Mouse (Mus musculus) megakaryocyte progenitor cell, adult 5-6 weeks (primary cell): Measurements from ENCODE around the gene Dock1. TPM values are rescaled to one million over a fixed set of nuclear protein-coding genes. Genes with fewer than 3 reads are reported as not detected.
A peak's percentile ranks its signal among the peaks of the same experiment; 100 is the strongest.

ENCODE experiments used
- ATAC-seq: replicated peaks from 2 replicates; pipeline ENCODE4 v1.8.0; 2016; ENCODE audit warnings: mild to moderate bottlenecking, moderate TSS enrichment, inconsistent platforms; ENCODE audit not compliant: poor library complexity
- total RNA-seq, 2 experiments: library from RNA; stranded (forward) in 1 of 2; stranded (reverse) in 1 of 2; fragments of 157-497, 149-512 nt in 1 of 2; fragments of 200-1000 nt in 1 of 2; gene quantifications; 2 replicates each; pipeline versions ENCODE4 v1.2.3 to v1.2.4; 2015 to 2017

Gene Dock1
- total RNA-seq (2015) (12.1 and 16.7 TPM in 2 replicates), total RNA-seq (2017) (11.1 and 13.5 TPM in 2 replicates)

DNA sequence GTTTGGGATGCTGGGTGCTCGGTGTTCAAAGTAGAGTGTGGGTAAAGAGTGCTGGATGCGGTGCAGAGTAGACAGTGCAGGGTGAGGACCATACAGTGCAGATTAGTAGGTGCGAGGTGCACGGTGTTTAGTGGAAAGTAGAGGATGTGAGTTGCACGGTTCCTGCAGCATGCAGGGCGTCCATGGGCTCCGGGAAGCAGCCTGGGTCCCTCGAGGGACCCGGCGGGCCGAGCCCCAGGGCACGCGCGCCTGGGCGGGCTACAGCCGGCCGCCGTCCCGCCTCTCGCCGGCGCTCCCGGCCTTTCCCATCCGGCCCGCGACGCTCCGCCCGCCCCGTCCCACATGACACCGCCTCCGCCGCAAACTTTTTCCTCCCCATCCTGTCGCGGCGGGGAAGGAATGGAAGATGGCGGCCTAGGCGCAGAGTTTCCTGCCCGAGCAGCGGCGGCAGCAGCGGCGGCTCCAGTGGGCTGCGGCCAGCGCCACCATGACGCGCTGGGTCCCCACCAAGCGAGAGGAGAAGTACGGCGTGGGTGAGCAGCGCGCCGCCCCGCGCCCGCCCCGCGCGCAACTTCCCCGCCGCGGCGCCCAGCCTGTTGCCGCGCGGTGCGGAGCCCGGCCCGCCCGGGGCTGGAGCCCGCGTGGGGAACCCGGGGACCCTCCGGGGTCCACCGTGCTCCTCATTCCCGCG is at the start of gene Dock1:
Dock1 (plus strand) TSS at position 343 of the 691 bp plus-strand sequence.
- ATAC-seq: peak; percentile 64

DNA sequence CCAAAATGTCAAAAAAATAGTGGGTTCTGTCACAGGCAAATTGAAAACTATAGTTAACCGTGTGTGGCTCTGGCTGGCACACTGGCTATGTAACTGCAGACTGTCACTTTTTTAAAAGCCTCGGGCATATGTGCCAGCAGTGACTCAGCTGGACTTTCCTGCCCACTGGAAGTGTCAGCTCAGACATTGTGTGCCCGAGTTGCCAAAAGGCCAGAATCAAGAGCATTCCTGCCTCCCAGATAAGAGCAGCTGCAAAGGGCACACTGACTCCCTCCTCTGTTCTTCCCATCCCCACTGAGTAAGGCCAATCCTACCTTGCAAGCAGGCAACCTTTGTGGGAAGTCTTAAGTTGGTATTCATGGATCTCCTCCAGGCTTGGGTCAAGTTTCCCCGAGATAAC is 42.5 kb upstream of the Dock1 start:
- no peak for ATAC-seq

DNA sequence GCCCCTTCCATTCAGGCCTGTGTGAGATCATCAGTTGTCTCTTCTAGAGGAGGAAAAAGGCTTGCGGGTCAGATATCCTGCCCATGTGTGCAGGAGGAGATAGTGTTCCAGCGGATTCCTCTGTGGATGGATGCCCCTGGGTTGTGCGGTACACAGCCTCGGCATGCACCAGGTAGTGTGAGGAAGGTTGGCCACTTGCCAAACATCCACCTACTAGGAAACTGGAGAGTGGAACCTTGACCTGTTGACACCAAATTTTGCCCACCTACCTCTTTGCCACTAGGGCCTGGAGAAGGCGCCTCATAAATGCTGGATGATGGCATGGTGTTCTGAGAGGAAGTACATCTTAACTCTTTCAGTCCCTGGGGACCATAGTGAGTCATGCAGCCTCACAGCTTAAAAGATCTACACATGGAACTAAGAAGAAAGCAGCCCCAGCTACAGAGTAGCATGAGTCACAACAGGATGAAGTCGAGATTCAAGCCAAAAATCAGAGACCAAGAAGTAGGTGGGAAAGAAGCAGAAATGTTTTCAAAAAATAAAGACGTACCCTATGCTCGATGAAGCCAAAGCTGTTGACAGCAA is 20.1 kb upstream of the Dock1 start:
- no peak for ATAC-seq

DNA sequence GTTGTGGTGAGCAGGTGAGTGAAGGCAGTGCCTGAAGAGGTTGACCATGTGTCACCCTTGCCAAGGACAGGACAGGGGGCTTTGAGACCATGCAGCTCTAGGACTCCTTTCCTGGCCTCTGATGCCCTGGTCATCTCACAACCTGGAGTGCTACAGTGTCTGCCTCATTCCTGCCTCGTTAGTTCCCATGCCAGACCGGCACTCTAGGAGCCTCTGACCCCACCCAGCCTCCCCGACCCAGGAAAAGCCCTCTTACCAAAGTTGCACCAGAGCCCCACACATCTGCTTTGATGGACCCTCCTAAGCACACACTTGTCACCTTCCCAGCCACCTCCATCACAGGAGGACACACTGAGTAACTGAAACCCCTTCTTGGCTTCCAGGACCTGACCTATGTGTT is 19.4 kb upstream of the Dock1 start:
- no peak for ATAC-seq

DNA sequence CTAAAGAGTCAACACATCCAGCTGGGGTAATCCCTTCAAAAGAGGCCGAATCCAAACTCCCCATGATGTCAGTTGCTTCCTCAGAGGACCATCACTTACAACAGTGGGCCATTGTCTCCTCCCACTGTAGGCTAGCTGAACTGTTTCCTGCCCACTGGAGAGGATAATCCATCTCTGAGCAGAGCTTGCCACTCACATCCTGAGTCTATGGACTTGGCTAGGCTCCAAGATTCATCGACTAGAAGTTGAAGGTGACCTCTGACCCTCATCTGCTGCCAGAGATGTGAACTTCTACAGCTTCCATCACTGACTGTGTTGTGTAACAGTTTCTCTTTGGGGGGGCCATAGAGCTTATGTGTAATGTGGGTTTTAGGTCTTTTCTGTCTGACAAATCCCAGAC is 7.2 kb upstream of the Dock1 start:
- ATAC-seq: no peak

DNA sequence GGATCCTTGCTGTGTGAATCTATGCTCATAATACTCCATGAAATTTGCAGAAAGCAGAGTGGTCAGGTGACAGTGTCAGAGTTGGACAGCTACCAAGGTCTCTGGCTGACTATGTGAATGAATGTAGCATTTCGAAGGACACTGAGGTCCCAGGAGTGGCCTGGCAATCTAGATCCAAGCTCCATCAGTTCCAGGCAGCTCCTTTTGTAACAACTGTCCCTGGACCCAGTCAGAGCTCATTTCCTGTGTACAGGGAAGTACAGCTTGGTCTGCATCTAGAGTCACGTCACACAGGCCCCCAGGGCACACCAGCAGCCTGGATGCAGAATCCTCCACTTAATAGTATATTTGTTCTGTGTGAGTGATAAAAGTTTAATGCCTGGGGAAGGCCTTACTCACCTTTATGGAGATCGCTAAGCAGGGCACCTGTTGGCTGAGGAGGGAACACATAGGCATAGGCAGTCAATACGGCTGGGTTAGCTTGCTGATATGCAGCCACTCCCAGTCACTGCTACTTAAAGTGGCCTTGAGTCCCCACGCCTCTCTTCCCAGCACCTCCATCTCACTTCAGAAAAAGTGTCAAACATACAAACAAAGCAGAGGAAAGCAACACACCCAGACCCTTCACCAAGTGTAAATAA is 4.7 kb upstream of the Dock1 start:
- no peak for ATAC-seq

DNA sequence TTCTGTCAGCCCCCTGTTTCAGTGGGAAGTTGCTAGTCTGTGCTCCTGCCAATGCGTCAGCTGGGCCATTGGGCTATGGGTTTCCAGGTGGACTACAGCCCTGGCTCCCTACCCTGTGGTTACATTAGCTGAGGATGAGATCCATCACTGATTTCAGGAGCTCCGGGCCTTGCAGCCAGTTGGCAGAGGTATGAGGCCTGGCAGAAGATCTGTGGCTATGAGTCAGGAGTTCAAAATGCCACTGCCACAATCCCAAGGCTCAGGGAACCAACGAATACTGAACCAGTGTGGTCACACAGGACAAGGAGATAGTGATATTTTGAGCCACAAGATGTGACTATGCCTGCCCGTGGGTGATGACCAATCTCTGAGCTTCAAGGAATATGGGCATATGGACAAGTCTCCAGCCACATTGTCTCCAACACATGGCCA is 3.2 kb upstream of the Dock1 start:
- ATAC-seq: no peak

DNA sequence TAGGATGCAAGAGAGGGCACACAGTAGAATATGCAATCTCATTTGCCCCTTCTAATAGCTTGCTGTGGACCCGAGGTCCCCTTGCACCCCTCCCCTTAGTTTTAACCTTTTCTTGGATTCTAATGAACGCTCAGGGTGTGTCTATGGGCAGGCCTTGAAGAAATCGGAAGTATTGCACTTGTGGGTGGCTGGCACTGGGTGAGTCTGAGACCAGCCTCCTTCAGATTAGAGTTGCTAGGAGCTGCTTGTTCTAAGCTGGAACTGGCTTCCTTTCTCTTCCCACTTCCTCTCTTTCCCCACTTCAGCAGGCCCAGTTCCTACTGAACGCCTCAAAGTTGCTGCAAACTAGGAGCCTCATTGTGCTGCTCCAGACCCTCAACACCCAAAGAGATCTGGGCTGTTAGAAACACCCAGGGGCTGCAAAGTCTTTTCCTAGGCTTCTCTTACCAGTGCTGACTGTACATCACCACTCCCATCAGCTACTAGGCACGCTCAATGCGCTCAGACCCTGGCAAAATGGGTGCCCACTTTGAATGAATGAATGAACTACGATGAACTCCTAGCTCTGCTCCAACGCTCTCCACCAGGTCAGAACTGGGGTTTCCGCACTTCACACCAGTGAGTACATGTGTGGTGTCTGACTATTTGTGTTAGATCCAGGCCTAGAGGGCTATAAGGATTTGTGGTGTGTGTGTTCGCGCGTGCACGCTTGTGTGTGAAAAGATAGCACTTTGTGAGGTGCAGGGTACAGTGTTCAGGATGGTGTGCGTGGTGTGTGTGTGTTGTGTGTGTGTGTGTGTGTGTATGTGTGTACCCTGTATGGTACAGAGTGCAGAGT is 761 bp upstream of the Dock1 start:
- peak; percentile 74 for ATAC-seq

DNA sequence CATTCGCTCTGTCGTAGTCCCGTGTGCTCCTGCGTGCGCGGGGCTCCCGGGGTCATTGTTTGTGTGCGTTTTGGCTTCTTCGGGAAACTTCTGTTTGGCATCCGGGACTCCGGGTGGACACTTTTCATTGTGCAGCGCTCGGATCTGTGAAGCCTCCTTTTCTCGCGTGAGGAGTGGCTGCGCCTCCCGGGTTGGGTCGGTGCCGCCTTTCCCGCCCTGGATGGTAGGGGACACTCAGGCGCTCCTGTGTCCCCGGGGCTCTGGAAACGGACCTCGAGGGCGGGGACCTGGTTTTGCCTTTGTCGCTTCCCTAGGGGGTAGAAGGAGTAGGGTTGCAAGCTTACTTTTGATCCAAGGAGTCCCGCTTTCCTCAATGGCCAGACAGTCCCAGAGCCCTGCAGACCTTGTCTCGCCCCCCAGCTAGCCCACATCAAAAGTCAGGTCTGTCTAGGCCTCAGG is 578 bp downstream of the Dock1 start:
- no peak for ATAC-seq

DNA sequence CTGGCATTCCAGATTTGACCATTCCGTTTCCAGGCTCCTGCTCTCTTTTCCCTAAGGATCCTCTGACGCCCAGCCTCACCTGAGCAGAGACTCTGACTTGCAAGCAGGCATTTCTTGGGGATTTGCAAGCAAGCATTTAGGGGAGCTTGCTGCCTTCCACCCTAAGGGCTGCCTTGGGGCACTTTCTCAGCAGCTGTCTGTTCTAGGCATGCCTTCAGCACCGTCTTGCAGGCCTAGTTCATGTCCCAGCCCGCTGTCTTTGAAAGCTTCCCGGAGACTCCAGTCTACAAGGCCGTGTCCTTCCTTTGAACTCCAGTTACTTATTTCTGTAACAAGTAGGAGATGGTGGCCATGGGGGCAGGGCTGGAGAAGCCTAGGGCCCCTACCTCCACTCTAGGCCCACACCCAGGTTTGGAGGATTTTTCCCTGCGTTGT is 1.0 kb downstream of the Dock1 start:
- ATAC-seq: no peak

DNA sequence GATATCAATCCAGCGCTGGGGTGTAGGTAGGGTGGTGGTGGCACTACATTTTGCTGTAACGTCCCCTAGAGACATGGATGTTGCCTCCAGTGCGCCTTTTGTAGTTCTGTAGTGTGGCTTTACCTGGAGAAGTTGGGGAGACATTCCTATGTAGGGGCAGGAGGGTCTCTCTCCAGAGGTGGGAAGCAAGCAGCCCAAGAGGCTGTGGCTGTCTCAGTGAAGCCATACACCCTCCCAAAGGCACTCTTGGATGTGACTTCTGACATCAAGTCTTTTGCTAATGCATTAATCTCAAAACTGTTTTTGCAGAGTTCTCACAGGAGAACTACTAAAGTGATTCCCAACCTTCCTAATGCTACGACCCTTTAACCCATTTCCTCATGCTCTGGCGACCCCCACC is 2.7 kb downstream of the Dock1 start:
- ATAC-seq: no peak

DNA sequence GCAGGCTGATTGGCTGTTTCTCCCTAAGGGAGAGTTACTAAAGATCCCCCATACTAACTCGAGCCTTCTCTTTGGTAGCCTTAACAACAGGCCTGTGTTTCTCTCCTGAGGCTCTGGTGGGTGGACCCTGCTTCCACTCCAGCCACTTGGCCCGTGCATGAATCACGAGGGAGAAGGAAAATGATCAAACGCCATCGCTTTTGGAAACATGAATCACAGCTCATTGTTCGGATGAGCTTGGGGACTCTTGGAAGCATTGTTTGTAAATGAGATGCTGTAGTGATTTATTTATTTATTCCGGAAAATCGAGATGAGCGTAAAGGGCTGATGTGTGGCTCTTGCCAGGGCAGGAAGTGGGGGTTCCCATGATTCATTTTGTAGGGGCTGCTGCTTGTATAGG is 3.5 kb downstream of the Dock1 start:
- ATAC-seq: no peak

DNA sequence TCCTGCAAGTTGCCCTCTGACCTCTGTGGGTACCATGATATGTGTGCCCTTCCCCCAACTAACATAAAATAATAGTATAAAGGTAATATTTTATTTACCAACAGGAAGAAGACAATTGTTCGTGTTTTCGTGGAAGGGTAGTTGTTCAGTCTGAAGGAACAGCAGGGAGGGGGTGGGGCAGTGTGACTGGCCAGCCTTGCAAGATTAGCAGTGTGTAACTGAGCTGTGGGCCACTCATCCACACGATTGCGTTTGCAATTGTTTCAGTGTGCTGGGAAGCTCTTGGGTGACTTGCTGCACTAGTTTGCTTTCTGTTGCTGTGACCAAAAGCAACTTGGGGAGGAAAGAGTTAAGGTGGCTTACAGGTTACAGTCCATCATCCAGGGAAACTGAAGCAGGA is 7.4 kb downstream of the Dock1 start:
- ATAC-seq: no peak

DNA sequence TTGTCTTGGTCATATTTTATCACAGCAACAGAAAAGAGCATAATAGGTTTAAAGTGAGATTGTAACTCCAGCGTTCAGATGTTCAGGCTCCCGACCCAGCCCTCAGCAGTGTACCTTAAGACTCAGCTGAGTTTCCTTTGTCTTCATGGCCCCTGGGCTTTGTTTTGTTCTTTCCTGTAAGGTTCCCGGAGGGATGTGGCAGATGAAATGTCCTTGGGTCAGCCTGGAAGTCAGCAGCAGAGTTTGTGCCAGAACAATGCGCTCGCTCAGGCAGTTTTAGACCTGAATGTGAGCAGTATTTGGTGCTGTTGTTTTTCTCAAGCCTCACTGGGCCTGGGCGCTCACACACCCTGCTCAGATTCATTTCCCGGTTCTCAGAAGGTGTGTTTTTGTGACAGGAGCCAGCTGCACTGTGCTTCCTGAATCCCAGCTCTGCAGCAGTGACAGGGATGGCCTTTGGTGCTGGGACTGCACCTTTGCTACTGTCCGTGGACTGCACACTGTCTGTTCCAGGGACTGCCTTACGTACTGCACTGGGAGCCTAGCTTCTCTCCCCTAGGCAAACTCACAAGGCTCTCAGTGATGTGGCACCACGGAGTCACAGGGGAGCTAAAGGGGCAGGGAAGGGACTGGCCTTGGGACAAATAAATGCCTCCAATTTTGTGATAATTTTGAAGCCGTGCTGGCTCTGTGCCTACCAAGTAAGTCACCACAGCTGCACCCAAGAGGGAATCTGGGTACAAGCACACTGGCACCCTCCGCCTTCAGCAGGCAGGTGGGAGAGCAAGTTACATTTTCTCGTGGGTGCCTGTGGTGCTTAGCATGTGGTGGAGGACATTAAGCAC is 9.1 kb downstream of the Dock1 start:
- no peak for ATAC-seq

DNA sequence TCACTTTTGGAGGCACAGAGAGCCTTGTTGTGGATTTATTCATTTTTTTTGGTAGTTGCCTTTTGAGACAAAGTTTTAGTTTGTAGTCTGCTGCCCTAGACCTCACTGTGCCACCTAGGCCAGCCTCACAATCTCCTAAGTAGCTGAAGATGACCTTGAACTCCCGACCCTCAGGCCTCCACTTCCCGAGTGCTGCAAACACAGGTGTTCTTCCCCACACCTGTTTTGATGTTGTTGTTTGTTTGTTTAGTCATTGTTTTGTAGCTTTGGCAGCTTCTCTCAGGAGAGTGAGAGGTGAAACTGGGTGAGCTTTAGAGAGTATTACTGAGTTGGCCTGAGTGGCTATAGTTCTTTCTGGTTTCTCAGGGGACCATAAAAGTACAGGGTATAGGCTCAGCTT is 9.7 kb downstream of the Dock1 start:
- ATAC-seq: no peak

DNA sequence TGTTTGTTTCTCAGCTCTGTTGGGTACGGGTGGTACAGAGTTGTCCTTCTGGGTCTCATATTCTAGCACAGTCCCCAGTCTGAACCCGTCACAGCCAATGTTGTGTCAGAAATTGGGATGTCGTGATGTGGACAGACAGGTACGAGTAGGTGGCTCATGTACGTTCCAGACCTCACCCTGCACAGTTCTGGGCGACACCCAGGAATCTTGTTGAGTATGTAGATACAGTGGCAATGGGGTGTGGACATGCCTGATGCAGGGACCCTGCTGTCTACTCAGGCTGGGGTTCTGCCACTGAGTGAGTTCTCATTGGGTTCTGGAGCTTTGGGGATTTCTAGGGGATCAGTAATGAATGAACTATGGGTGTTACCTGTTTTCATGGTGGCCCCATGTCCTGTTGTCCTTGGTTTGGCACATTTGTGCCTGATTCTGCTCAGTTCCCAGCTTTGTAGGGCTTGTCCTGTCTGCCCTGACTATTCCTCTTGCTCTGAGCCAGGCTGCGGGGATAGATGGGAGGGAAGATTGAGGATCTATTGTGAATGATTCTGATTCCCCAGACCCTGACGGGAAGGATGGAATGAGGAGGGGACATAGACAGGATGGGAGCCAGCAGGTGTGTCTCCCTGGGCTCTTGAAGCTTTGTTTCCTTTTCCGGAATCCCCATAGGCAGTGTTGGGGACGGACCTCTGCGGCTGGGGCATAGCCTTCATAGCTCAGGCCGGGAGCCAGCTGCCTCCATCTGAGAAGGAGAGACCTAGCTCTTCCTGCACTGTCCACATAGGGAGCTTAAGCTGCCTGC is 11.5 kb downstream of the Dock1 start:
- no peak for ATAC-seq

DNA sequence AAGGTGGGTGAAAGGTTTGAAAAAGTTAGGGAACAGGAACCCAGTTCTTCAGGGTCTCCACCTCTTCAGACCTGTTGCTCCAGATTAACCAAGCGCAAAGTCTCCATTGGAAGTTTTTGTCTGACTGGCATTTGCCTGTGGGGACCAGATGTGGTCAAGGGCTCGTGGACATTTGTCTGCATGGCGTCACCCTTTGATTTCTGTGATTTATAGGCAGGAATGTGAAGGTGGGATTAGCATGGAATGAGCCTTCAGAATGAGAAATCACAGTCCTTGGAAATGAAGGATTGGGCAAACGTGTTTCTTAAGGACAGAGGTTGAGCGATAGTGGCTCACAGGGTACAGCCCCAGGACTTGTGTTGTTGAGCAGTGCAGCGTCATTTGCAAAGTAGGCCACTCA is 17.9 kb downstream of the Dock1 start:
- ATAC-seq: no peak

DNA sequence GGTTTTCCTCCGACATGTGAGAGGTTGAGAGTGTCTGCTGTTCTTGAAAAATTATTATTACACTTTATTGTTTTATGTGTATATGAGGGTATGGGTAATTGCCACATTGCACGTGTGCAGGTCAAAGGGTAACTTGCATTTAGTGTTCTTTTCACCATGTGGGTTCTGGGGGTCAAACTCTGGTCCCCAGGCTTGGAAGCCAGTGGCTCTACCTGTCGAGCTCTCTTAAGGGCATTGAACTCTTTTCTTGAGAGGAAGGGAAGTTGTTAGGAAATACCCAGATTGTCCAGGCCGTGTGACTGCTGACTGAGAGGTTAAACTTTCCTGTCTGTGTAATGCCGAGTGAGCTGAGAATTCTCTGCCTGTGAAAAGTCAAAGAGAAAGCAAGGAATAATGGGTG is 19.7 kb downstream of the Dock1 start:
- ATAC-seq: no peak

DNA sequence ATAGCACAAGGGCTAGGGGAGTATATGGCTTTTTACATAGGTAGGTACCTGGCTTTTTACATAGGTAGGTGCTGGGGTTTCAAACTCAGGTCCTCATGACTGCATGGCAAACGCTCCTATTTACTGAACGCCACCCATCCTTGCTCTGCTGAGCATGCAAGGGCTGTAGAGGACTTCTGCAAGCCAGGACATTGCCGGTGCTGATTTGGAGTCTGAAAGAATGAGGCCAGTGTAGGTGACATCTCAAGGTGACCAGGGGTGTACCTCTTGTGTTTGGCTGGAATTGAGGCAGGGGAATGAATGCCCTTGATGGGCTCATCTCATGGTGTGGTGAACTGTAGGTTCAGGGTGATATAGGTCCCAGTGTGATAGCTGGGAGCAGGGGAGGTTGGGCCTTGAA is 20.4 kb downstream of the Dock1 start:
- ATAC-seq: no peak

DNA sequence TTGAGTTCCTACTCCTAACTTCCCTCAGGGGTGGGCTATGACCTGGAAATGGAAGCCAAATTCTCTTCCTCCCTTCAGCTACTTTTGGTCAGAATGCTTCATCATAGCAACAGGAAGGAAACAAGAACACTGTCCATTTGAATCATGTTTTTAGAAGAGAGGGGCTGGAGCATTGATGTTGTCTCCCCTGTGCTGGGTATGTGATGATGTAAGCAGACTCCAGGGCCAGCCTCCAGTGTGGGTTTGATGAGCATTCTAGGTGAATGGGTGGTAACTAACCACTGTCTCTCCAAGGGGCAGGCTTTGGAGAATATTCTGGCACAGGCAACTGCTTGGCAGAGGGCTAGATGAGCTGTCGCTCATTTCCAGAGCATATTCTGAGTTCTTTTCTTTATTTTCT is 22.9 kb downstream of the Dock1 start:
- no peak for ATAC-seq
